Mouse (Mus musculus) lung, postnatal 25 days (tissue): ENCODE results near the gene Rabep2.
"Not testable (repeated sequence)": the region's sequence is repeated elsewhere in the genome, so short reads cannot be mapped to it uniquely, and the experiment has no call there.

Experiments
- DNase-seq: peaks from one replicate; pipeline ENCODE4 v3.0.0; 2022; ENCODE audit warnings: low spot score

Gene Rabep2

DNA sequence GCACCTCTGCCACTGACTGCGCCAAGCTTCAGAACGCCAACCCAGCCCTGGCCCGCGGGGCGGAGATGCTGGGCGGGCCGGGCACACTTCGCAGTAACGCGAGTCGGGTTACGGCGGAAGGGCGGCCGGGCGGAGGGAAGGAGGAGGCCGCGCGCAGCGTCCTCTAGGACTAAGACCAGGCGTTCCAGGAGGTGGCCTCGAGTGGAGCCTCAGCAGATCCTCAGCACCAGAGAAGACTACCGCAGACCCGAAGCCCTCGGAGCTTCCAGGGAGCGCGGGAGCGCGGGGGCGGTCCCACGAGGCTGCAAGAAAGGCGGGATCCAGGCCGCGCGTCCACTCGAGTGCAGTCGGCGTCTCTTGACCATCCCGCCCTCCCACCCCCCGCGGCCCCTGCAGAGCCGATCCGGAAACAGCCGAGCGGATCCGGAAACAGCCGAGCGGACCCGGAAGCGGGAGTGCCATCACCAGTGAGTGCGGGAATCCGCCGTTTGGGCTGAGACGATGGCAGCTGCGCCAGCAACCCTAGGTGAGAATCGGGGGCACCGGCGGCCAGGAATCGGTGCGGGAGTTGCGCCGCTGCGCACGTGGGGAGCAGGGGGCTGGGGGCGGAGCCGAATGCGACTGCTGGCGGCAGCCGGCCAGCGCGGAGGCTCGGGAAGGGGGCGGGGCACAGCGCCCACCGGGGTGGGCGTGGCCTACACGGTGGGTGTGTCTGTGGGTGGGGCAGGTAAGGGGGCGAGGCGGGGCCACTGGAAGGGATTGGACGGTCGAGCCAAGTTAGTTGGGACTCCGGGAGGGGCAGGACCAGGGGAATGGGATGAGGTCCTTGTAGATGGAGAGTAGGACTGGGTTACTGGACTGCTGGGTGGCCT is at the start of gene Rabep2:
Gene Rabep2, plus strand, starts transcription at position 129 of the 872 bp plus-strand sequence.
- peak; percentile 95 for DNase-seq

DNA sequence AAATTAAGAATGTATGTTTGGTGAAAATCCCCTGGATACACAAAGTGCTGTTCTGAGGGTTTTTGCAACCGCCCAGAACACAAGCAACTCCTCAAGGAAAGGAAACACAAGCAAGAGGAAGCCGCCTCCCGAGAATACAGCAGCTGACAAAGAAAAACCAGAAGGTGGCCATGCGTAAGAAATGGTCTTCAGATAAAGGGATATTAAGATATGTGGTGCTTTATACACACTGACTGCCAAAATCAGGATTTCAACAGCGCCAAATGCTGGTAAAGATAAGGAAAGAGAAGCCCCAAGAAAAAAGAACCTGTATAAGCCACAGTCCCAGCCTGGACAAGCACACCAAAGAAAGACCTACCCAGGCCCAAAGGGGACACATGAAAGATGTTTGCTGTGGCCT is 45.0 kb upstream of the Rabep2 start:
- no peak for DNase-seq

DNA sequence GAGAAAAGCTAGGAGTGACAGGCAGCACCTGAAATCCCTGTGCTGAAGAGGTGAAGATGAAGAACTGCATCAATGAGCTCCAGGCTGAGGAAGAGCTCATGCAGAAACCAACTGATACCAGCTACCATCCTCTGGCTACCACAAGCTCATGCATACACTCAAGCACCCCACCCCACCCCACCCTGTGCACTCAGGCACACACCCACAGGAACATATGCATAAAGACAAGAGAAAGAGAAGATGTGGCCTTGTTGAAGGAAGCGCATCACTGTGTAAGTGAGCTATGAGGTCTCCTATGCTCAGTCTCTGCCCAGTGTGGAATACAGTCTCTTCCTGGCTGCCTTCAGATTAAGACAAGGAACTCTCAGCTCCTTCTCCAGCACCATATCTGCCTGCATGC is 40.4 kb upstream of the Rabep2 start:
- DNase-seq, result no peak

DNA sequence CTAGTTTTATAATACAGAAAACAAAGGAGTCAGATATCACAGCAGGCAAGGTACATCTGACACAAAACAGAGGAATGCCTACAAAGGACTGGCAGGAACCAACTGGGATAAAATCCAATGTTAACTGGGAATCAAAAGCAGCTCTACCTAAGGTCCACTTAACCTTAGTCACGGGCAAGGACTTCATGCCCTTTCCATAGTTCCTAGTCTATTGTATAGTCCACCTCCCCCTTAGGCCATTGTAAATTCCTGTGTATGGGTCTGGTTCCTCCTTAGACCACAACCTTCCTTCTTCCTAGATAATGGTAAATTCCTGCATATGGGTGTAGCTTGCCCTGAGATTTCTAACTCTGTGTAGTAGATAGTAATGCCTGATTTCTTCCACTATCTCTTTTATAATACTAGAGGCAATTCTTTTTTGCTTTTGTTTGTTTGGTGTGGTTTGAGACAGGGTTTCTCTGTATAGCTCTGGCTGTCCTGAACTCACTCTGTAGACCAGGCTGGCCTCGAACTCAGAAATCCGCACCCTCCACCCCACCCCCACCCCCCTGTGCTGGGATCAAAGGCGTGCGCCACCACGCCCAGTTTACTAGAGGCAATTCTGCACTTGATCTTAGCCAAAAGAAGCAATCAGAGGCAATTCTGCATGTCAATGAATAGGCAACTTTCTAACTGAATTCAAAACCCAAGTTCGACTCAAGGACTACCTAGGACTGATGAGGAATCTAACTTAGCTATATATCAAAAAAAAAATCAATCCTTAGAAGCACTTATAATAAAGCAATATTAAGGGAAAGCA is 36.3 kb upstream of the Rabep2 start:
- not testable (repeated sequence) for DNase-seq

DNA sequence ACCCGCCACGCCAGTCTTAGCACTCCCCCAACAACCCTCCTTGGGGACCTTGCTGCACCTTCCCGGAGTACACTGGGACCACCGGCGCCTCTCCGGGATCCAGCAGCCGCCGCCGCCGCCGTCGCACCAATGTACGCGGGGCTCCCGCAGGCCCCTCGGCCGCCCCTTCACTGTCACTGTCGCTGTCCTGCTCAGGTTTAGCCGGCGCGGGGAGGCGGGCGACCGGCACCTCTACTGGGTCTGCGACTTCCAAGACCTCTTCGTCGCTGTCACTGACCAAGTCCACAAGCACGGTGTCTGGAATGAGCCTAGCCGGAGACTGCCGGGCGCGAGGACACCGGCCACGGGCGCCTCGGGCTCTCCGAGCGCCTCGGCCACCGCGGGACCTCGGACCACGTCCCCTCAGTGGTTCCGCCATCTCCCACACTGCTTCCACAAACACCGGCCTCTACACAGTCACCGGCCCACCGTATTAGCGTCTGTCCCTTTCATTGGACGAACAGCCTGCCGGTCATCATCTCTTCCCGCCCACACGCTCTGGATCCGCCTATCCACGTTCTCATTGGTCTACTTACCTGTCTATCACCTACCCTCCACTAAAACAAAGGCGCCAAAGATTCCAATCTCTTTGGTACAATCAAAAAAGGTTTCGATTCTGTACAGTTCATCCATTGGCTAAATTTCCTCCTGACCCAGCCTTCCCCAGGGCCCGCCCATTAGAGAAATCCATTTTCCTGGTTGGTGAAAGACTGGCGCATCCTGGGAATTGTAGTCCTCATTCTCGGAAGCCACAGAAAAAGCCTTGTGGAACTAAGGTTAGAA is 32.0 kb upstream of the Rabep2 start, which contains the start of gene Nfatc2ip:
Gene Nfatc2ip, minus strand, starts transcription at position 440 of the 822 bp plus-strand sequence.
- peak; percentile 98 for DNase-seq

DNA sequence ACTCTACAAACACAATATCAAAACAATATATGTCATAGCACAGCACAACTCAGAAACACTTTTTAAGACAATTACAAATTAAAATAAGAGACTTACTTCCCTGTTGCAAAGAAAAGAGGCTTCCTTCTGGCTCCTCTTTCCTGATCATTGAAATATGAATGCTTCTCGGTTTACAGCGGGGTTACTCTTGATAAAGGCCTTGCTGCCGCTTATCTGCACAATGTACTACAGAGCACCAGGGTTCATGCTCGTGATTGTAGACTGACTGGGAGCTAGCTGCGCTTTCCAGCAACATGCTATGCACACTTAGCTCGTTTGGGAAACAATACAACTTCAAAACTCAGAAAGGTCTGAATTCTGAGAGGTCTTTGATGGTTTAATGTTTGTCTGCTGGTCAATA is 31.3 kb upstream of the Rabep2 start:
- no peak for DNase-seq

DNA sequence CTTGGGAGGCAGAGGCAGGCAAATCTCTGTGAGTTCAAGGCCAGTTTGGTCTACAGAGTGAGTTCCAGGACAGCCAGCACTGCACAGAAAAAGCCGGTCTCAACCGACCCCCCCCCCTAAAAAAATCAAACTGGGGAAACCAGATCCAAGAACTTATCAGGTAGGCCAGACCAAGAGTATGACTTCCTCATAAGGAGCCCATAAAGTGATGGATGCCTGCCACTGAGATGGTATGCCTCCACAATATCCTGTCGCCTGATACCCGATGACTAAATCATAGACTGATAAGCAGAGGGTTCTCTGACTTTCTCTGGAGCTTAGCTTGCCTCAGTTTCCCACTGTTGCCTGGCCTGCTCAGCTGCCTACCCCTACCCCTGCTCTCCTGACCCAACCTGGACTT is 30.7 kb upstream of the Rabep2 start:
- DNase-seq, result no peak

DNA sequence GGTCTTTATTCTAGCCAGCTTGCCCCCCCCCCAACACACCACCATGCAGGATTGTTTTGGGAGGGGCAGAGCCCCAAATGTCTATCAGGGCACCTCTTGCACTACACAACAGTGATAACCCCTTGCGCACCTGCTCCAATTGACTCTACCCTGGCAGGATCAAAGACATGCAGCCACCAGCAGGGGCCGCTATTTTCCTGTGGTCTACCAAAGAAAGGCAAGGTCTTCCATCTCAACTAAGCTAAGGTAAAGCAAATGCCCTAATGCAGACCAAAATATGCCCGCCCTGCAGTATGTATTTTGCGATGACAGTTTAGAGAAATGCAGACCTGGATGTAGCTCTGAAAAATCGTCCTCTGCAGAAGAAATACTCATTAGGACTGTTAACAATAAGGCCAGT is 29.0 kb upstream of the Rabep2 start:
- DNase-seq, result peak; percentile 86

DNA sequence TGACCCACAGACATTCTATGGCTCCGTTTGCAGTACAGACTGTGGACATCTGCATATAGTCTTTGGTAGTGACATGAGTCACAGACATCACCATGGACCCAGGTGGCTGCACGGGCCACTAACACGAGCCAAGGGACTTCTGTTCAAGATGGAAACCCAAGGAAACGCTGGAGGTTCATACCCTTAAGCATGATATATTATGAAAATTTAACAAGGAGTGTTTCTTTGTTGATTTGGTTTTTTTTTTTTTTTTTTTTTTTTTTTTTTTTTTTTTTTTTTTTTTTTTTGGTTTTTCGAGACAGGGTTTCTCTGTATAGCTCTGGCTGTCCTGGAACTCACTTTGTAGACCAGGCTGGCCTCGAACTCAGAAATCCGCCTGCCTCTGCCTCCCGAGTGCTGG is 26.0 kb upstream of the Rabep2 start:
- DNase-seq, result not testable (repeated sequence)

DNA sequence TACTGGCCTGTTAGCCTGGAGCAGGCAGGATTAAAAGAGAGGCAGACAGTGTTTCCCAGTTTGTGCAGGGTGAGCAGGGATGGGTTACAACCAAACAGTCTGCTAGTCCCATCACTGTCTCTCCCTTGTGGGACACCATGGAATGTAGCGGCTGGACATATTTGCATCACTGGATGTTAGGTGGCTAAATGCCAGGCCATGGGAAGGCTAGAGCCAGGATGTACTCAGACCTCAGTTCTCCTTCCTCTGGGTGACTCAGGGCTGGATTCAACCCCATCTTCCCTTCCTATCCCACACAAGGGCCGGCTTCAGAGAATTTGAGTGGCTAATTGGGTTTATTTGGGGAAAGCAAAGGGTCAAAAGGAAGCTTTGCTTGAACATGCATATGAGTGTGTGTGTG is 19.9 kb upstream of the Rabep2 start:
- no peak for DNase-seq

DNA sequence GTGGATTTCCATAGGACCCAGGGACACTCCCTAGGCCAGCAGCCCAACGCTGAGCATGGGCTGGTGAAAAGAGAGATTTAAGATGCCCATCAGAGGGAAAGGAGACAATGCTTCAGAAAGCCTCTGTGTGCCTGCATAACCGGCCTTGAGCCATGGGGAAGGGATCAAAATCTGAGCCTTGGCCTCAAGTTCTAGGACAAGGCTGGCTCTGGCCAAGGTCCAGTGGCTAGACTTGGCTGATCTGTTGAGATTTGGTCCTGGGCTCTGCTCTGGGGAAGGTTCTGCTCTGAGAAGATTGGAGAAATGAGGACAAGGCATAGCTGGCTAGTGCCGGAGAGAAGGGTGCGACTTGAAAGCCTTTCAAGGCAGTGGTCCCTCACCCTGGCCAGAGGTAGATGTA is 17.5 kb upstream of the Rabep2 start:
- DNase-seq, result no peak

DNA sequence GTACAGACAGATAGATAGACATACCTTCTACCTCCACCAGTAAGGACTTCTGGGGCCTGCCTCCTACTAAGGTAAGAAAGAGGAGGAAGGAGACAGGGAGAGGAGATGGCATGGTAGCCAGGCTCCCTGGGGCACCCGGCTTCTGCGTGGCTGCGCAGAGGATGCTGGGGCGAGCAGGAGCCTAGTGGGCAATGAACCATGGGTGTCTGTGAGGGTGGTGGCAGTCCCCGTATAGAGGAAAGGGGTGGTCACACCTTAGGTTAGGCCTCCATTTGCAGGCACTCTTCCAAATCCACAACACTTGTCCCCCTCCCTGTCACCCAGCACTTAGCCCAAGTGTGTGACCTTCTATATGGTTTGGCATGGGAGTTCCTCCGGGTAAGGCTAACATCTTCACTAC is 13.8 kb upstream of the Rabep2 start, which contains the start of gene Cd19:
Gene Cd19, minus strand, starts transcription at position 165 of the 400 bp plus-strand sequence.
- no peak for DNase-seq

DNA sequence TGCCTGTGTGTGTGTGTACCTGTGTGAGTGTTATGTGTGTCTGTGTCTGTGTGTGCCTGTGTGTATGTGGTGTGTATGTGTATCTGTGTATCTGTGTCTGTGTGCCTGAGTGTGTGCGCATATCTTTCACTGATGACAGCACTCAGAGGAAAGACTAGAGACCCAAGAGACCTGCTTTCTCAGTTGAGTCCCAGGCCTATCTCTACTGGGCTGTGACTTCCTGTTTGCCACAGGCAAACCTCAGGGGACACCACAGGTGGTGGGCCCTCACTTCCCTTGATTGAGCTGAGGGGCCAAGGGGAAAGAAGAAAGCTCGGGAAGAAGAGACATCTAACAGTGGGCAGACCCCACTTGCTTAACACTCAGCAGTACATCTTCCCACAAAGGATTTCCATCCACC is 11.9 kb upstream of the Rabep2 start:
- peak; percentile 30 for DNase-seq

DNA sequence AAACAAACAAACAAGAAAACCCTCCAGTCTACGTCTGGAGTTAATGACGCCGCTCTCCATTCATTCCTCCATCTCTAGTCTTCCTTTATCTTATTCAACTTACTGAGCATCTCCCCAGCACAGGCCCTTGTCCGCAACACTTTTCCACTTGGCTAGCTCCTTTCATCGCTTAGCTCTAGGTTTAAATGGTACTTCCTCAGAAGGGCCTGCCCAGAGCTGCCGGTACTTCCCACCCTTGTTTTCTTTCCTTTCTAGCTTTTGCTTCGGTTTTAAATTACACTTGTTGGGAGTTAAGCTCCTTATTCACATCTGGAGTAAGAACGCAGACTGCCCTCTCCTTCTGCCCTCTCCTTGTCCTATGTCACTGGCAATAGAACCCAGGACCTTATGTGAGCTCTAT is 11.5 kb upstream of the Rabep2 start:
- no peak for DNase-seq

DNA sequence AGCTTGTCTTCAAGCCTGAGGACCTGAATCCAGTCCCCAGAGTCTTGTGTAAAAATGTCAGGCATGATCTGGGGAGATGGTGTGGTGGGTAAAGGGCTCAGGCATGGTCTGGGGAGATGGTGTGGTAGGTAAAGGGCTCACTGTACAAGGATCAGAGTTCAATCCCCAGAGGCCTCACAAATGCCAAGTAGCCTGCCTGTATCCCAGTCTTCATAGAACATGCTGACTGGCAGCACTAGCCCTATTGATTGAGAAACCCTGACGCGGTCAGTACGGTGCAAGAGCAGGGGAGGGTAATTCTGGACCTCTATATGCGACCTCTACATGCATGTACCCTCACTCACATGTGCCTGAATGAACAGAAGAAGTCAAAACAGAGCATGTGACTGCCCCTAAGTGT is 11.0 kb upstream of the Rabep2 start:
- no peak for DNase-seq

DNA sequence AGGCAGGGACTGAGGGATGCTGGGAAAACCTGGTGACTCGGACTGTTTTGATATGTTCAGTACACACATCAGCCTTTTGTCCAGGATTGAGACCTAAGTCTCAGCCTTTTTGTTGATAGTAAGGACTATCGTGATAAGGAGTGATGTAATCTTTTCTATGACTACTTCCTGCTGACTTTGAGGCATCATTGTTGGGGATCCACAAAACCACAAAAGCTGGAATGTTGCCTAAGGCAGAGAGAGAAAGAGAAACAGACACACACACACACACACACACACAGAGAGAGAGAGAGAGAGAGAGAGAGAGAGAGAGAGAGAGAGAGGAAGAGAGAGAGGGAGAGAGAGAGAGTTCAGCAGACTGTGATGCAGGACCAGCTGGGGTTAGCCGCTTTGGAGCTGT is 10.1 kb upstream of the Rabep2 start:
- no peak for DNase-seq

DNA sequence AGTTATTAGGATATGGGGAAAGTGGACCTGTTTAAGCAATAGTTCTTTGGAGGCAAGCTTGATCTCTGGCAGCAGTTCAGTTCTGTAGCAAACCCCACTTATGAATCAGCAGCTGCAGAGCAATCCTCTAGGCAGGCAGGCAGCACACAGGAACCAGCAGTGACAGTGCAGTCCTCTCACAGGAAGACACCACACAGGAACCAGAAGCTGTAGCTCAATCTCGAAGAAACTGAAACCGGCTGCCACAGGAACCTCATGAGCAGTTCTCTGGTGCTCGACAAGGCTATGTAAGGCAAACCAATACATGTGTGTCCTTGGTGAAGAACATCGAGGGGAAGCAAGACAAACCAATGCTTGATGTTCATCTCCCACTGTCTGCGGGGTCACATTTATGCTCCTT is 6.8 kb upstream of the Rabep2 start:
- DNase-seq, result peak; percentile 14

DNA sequence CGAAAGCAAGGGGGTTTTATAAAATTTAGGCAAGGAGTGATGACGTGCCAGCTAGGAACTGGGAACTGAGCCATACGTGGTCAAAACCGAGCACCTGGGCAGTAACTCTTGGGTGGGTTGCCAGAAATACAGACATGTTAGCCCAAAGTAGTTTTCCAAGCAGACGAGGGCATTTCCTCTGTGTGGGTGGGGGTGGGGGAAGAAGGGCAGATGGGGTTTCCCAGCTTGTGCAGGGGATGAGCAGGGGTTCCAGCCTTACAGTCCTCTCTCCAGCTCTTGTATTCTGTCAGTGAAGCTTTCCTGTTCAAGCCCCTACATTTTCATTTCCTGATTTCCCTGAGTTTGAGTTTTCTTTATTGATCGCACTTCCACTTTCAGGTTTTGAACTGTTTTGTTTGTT is 4.4 kb upstream of the Rabep2 start:
- DNase-seq, result no peak

DNA sequence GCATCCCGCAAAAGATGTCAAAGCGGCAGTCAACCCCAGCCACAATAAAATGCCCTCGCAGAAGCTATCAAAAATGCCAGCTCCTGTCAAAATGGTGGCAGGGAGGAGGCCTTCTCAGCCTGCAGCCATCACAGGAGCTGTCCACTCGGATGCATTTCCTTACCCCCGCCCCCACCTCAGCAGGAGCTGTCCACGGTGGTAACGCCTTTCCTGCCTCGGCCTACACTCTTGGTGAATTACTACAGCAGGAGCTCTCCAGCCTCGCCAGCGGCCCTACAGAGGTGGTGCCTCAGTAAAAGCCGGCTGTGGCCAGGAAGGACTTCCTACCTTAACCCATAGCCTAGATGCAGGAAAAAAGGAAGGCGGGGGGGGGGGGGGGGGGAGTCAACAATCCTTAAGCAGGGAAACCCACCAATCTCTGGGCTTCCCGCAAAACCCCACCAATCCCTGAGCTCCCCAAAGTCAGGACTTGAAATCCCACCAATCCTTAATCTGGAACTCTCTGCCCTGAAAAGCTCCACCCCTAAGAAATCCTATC is 1.2 kb upstream of the Rabep2 start:
- DNase-seq, result no peak

DNA sequence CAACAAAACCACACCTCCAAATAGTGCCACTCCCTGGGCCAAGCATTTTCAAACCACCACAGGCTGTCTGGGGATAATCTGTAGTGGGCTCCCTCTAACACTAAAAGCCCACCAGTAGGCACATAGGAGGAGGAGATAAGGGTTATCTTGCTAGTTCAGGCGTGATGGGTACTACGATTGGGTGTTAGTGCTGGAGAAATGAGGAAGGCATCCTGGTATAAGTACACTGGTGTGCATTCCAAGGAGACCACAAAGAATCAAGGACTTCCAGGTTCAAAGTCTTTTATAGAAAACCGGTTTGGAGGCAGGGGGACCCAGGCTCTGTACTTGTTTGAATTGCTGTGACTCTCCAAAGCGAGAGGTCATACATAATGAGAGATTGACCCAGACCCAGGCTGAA is 405 bp upstream of the Rabep2 start:
- no peak for DNase-seq

DNA sequence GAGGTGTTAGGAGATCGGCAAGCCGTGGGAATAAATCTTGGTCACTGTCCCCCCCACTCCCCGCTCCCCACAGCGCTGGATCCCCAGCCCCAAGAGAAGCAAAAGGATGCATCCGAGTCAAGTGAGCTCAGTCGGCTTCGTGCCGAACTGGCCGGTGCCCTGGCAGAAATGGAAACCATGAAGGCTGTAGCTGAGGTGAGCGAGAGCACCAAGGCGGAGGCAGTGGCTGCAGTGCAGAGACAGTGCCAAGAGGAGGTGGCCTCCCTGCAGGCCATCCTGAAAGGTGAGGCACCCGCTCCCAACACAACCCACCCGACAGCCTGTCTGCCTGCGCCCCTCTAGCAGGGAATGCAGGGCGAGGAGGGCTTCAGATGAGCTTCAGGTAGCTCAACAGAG is 942 bp downstream of the Rabep2 start:
- DNase-seq, result no peak

DNA sequence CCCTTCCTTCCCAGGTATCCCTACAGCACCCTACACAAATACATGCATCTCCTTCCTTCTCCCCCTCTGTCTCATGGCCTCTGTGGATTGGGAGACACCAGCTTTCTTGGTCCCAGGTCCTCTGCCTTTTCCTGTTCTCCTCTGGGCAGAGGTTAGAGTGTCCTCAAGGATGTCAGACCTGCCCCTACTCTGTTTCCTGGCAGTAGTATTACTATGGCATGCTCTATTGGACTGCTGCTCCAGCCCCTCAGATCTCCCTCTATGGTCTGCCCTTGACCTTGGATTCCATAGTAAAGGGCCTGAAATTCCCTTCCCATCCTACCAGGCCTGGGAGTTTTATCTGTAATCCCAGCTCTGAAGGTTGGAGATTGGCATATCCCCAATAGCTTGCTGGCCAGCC is 1.6 kb downstream of the Rabep2 start:
- DNase-seq, result no peak
